Mouse (Mus musculus) embryo, embryonic 9.5 days (tissue): ENCODE measurements around the gene BC030867.
"Not testable (repeated sequence)": the region's sequence is repeated elsewhere in the genome, so short reads cannot be mapped to it uniquely, and the experiment has no call there.

ENCODE experiments used
- DNase-seq: peaks from one replicate; pipeline ENCODE4 v3.0.0-alpha.2; 2017; ENCODE audit errors: extremely low spot score

BC030867 gene

GRCm38 (mm10) chr11:102249351-102250090, 839 bp downstream of the BC030867 start:
- DNase-seq = no peak

DNA sequence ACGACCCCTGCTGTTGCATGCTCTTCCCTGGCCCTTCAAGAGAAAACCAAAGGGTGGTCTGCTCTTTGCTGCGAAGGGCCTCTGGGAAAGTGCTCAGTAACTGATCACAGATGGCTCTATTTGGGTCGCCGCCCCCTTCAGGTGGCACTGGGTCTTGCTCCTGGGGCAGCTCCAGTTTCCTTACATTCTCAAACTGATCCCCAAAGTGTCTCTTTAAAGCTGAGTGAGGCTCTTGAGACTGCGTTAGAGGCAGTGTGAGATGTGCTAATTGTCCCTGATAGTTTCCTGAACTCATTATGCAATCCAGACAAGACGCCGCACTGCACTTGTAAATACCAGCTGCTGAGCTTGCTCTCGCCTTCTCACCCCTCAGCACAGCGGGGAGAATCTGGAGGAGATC, 8.8 kb downstream of the BC030867 start:
- DNase-seq = peak; percentile 38

- DNase-seq = no peak
Observed at GRCm38 (mm10) chr11:102258095-102258494, 9.4 kb downstream of the BC030867 start.

DNA sequence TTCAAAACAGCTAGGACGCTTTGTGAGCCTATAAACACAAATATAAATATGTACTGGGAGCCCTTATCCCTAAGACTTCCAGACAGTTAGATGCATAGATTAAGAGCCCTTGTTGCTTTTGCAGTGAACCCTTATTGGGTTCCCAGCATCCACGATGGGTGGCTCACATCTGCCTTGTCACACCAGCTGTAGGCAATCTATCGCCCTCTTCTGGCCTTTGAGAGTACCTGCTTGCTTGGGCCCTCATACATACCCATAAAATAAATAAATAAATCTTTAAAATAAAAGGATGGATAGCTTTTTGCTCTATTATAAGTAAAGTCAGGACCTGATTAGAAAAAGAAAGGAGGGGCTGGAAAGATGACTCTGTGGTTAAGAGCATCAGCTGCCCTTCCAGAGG, 9.8 kb downstream of the BC030867 start:
- DNase-seq = no peak

DNA sequence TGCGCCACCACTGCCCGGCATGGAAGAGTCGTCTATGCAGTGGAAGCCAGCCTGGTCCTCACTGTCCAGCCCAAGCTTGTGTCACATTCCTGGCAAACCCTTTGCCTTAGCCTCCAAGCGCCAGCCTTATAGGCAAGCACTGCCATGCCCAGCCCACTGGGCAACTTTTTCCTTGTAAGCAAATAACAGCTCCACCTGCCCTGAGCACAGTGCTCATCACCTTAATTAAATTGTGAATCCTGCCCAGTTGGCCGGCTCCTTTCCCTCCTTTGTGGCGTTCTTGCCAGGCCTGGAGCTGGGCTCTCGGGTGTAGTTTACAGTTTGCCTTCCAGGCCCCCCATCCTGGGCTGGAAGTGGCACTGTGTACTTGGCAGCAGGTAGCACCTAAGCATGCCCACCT, 14.5 kb downstream of the BC030867 start:
- no peak for DNase-seq

GRCm38 (mm10) chr11:102265816-102266215, 17.1 kb downstream of the BC030867 start:
- DNase-seq = no peak

DNA sequence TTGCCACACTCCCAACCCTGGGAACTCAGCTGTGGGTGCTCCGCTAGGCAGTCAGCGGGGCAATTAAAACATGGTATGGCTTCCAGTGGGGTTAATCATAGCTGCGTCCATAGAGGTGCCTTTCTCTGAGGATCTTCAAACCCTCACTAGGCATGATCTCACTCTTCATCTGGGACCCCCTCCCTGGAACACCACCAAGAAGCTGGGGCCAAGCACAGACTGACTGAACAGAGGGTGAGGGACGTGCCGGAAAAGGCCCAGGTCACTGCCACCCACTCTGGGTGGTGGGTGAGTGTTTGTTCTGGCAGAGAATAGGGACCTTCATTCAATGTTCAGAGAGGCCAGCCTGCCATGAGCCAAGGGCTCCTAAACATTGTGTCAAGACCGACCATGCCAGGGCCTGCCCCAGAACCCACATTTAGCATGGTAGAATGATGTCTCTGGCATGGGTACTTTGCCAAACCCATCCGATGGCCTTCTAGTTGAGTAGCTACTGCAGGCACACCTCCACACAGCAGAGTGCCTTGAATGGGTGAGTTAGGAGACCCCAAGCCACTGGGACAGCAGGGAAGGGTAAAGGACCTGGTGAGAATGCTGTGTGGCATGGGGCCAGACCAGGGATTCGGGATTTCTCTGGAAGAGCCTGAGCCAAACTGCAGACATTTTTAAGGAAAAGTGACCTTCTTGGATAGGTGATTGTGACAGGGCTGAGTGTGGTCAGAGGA, 18.1 kb downstream of the BC030867 start:
- DNase-seq = no peak

DNA sequence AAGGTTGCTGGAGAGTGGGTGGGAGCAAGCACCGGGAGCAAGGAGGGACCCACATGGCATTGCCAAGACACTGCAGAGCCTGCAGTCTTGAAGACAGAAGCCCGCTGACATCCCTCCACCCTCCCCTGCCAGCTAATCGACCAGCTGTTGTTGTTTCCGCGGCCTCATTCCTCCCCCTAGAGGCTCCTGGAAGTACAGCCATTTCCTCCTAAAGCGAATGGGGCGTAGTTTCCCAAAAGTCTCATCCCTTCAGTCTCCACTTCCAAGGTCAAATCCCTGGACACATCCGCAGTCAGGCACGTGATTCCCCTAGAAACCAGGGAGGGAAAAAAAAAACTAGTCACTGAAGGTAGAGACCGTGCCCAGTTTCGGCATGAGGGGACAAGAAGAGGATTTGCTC, 18.8 kb downstream of the BC030867 start:
- peak; percentile 75 for DNase-seq

DNA sequence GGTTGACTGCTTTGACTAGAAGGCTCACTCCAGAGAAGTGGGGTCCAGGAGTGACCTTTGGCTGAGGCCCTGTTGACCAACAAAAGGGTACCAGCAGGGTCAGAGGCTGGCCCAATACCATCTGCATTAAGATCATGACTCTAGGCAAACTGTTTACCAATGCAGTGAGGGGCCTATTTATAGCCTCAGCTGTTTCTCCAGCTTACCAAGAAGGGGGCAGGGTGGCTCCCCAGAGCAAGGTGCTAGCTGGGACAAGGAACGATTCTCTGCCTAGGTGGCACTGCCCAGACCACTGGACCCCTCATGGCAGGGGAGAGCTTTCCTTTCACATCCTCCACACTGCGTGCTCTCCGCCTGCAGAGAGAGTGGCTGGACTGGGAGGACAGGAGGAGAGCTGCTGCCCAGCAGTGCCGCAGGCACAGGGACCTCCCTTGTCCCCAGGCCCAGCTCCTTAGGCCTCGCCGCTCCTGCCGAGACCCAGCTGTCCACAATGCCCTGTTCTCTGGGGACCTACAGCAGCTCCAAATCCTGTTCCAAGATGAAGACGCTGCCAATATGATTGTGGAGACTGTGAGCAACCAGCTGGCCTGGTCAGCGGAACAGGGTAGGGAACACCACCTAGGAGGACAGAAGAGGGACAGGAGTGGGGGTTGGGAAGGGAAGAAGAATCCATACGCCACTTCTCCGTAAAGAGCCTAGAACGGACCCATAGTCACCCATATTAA, 20.0 kb downstream of the BC030867 start, which contains the start of gene Asb16:
Gene Asb16, plus strand, starts transcription at position 224 of the 725 bp plus-strand sequence.
- no peak for DNase-seq

- peak; percentile 73 for DNase-seq
Observed at GRCm38 (mm10) chr11:102276411-102276915, 27.8 kb downstream of the BC030867 start.

DNA sequence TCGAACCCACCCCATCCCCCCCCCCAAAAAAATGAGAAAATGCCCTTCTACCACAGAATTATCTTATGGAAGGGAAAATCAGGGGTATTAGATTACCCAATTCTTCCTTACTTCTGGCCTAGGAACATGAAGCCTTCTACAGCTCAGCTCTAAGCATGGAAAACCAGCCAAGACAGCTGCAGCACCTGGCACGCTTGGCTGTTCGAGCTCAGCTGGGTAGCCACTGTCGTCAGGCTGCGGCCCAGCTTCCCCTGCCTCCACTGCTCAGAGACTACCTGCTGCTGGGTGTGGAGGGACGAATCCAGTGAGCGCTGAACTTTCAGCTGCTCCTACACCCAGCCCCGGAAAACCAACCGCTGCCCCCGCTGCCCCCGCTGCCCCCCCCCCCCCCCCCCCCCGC, 29.1 kb downstream of the BC030867 start:
- no peak for DNase-seq

GRCm38 (mm10) chr11:102279595-102279994, 30.9 kb downstream of the BC030867 start:
- DNase-seq = no peak

GRCm38 (mm10) chr11:102280267-102280666, 31.6 kb downstream of the BC030867 start:
- not testable (repeated sequence) for DNase-seq

DNA sequence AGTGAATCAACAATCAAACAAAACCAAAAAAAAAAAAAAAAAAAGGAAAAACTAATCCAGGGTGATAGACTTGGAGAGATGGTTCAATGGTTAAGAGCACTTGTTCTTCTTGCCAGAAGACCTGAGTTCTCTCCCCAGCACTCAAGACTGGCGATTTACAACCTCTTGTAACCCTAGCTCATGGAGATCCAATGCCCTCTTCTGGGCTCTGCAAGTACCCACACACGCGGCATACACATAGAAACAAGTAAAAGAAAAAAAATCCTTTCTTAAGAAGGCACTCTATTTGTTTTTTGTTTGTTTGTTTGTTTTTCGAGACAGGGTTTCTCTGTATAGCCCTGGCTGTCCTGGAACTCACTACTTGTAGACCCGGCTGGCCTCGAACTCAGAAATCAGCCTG, 35.2 kb downstream of the BC030867 start:
- DNase-seq = no peak

DNA sequence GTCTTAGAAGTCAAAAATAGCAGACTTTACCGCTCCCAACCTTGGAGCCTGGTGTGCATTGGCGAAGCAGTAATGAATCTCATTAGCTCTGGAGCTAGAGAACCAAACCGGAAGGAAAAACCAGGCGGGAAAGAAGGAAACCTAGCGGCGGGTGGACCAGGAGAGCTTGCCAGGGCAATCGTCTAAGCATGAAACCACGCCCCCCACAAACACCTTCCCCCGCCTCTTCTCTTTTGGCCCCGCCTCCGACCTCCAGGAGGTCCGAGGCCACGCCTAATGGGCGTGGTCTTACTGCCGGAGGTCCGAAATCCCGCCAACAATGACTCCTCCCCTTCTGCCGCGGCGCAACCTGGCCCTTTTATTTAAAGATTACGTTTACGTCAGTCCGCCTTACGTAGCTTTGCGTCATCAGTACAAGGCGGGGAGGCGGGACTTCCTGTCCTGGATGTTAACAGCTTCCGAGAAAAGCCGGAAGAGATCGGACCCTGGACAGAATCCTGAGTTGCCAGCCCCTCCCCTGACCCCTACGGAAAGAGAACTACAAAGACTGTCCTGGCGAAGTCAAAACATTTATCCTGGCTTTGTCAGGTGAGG, 35.9 kb downstream of the BC030867 start, which contains the start of gene Tmub2:
Gene Tmub2, plus strand, starts transcription at position 431 of the 594 bp plus-strand sequence.
- peak; percentile 97 for DNase-seq

GRCm38 (mm10) chr11:102285095-102285834, 36.6 kb downstream of the BC030867 start:
- no peak for DNase-seq

DNA sequence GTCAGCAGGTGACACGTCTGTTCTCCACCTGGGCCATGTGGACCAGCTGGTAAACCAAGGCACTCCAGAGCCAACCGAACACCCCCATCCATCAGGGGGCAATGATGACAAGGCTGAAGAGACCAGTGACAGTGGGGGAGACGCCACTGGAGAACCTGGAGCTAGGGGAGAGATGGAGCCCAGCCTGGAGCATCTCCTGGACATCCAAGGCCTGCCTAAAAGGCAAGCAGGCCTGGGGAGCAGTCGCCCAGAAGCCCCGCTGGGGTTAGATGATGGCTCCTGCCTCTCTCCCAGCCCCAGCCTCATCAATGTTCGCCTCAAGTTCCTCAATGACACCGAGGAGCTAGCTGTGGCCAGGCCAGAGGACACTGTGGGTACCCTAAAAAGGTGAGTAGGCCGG, 38.8 kb downstream of the BC030867 start:
- no peak for DNase-seq

DNA sequence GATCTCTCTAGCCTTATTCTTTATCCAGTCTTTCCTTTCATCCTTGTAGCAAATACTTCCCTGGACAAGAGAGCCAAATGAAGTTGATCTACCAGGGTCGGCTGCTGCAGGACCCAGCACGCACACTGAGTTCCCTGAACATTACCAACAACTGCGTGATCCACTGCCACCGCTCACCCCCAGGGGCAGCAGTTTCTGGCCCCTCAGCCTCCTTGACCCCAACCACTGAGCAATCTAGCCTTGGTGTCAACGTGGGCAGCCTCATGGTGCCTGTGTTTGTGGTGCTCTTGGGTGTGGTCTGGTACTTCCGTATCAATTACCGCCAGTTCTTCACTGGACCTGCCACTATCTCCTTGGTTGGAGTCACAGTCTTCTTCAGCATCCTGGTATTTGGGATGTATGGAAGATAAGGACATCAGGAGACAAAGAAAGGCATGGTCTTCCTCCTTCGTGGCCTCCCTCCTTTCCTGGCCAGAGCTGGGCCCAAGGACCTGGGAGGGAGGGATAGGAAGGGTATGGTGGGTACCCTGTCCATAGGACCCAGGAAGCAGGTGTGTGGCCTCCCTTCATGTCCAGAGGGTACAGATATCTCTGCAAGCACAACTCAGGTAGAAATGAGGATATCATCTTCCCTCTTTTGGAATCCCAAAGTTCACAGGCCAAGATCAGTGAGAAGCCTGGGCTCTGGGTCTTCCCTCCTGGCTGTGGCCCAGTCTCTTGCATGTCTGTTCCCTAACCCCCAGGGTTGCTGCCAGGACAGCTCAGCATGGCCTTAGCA, 39.5 kb downstream of the BC030867 start:
- DNase-seq = no peak

DNA sequence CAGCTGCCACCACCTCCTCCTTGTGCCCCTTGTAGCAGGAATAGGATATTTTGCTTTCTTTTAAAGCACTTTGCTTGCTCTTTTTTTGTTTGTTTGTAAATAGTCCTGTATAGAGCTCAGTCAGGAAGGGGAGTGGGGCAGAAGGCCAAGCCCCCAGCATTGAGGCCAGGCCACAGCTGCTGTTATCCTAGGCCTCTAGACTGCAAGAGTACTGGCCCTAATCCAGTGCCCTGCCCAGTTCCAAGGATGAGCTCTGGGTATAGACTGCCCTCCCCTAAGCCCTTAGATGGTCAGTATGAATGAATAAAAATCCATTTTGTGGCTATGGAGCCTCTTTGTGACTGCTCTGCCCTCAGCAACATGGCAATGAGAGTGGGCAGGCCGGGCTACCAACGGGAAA, 40.2 kb downstream of the BC030867 start:
- DNase-seq = no peak

DNA sequence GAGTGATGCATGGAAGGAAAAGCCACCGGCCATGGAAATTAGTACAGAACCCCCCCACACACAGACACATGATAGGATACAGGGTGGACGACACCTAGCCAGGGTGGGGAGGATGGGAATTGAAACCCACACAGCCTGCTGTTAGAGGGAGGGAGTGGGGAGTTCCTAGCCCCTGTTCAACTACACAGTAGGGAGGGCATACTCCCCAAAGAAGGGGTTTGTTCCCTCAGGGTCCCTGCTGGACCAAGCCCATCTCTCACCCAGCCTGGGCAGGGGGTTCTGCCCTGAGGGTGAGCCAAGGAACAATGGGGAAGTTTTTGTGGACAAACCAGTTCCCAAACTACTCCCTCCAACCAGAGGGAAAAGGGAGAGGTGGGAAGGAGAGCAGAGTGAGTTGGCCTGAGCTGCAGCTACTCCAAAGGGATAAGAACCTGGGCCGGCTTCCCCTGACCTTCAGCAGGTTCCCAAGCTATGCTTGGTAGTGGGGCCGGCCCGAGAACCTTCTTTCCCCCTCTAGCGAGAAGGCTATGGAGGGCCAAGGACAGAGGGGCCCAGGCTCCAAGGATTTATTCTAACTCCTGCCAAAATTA, 40.9 kb downstream of the BC030867 start:
- no peak for DNase-seq
